ENCODE assay signal across 20 mouse cellular contexts in the genomic region with DNA sequence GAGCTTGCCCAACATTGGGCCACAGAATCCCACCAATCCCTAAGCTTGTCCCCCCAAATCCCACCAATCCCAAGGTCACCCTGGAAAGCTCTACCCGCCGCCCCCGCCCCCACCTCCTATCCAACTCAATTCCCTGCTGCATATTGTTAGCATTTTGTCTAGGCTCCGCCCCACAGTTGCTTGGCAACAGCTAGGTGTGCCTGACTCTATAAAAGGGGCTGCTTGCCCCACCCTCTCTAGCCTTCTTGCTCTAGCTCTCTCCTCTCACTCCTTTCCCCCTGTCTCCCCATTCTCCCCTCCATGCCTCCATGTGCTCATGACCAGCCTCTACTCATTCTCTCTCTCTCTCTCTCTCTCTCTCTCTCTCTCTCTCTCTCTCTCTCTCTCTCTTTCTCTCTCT. TPM values are rescaled to one million over a fixed set of nuclear protein-coding genes. Genes with fewer than 3 reads are reported as not detected.
A peak's percentile ranks its signal among the peaks of the same experiment; 100 is the strongest.
DNase-seq lines count a peak whose midpoint lies in the region; ATAC-seq and TF ChIP-seq lines count a peak whose summit lies in the region.
"Had no signal": no experiment of that assay in that cellular context is flagged by ENCODE, and none has a peak within 500 bp of the region (broad histone marks: within the 10 kb centered on the region; RNA-seq: fewer than 3 reads in every experiment).

No protein-coding gene starts in this region.

- TF ChIP-seq POLR2A in testis, adult 2 months (IDR thresholded peaks at IDR 0.05; ENCODE audit: control insufficient read depth, low read depth, low read length) = peak; percentile 60; the same call in 1 of the 2 replicates
- no peak for TF ChIP-seq POLR2A in cortical plate, adult 2 months (IDR thresholded peaks at IDR 0.05; ENCODE audit: extremely low read depth, insufficient read depth, low read length)

- H3K27ac ChIP-seq in forebrain, embryonic 13.5 days = no peak overlapping the region
- H3K27ac ChIP-seq in forebrain, embryonic 14.5 days (ENCODE audit: low read depth, low read length) = no peak overlapping the region
- no peak overlapping the region for H3K27ac ChIP-seq in kidney, embryonic 16.5 days (ENCODE audit: low read length)
- H3K27ac ChIP-seq in testis, adult 2 months (ENCODE audit: control insufficient read depth, insufficient read depth, low read depth, low read length) = peak overlapping the region; percentile 93
- H3K27ac ChIP-seq in cortical plate, adult 2 months (ENCODE audit: insufficient read depth, low read length) = 0 out of 2 replicates have a peak overlapping the region, but pooled peaks have one; percentile 43
- H3K27ac ChIP-seq: embryonic facial prominence, embryonic 12.5 days; embryonic facial prominence, embryonic 15.5 days; hindbrain, embryonic 10.5 days; hindbrain, embryonic 13.5 days; intestine, embryonic 15.5 days had no signal

- H3K4me3 ChIP-seq in forebrain, embryonic 13.5 days = no peak overlapping the region
- no peak overlapping the region for H3K4me3 ChIP-seq in forebrain, embryonic 14.5 days (ENCODE audit: low read depth, low read length)
- H3K4me3 ChIP-seq in kidney, embryonic 16.5 days (ENCODE audit: low read length) = no peak overlapping the region
- peak overlapping the region; percentile 87 for H3K4me3 ChIP-seq in testis, adult 2 months (ENCODE audit: control insufficient read depth, low read depth, low read length)
- H3K4me3 ChIP-seq in cortical plate, adult 2 months (ENCODE audit: insufficient read depth, low read length) = no peak overlapping the region
- H3K4me3 ChIP-seq: embryonic facial prominence, embryonic 12.5 days; embryonic facial prominence, embryonic 15.5 days; hindbrain, embryonic 10.5 days; hindbrain, embryonic 13.5 days; intestine, embryonic 15.5 days had no signal

- no peak for TF ChIP-seq CTCF in testis, adult 2 months (IDR thresholded peaks at IDR 0.05; ENCODE audit: control insufficient read depth, insufficient read depth, insufficient replicate concordance, low read depth, low read length)
- no peak for TF ChIP-seq CTCF in cortical plate, adult 2 months (IDR thresholded peaks at IDR 0.05; ENCODE audit: extremely low read depth, insufficient read depth, low read length)

- no peak for DNase-seq in forebrain, embryonic 14.5 days (ENCODE audit: low spot score)
- no peak for DNase-seq in kidney, postnatal 25 days
- no peak for DNase-seq in testis, postnatal 10 days (ENCODE audit: low spot score)
- DNase-seq in right cerebral cortex, postnatal 14 days = no peak
- DNase-seq: adrenal gland, postnatal 10 days; adrenal gland, postnatal 36 days; cerebellum, adult 18-20 months; cerebellum, adult 9-10 months; gastrocnemius, postnatal 25 days had no signal

- 73% methylated on average over 4 of the region's 4 CpGs for WGBS in forebrain, embryonic 13.5 days
- WGBS in forebrain, embryonic 14.5 days = 77% methylated on average over 4 of the region's 4 CpGs
- 77% methylated on average over 4 of the region's 4 CpGs for WGBS in kidney, embryonic 16.5 days

- H3K36me3 ChIP-seq in forebrain, embryonic 13.5 days (ENCODE audit: poor library complexity, severe bottlenecking) = no peaks in the 10 kb centered on the region
- no peaks in the 10 kb centered on the region for H3K36me3 ChIP-seq in forebrain, embryonic 14.5 days (ENCODE audit: control insufficient read depth, insufficient read depth, low read length)
- H3K36me3 ChIP-seq in kidney, embryonic 16.5 days (ENCODE audit: insufficient read depth, low read length) = no peaks in the 10 kb centered on the region
- peaks cover 4% of the 10 kb centered on the region for H3K36me3 ChIP-seq in testis, adult 2 months (ENCODE audit: control insufficient read depth, insufficient read depth, low read length)
- H3K36me3 ChIP-seq: embryonic facial prominence, embryonic 12.5 days; embryonic facial prominence, embryonic 15.5 days; hindbrain, embryonic 10.5 days; hindbrain, embryonic 13.5 days; intestine, embryonic 15.5 days had no signal

- no peaks in the 10 kb centered on the region for H3K27me3 ChIP-seq in forebrain, embryonic 13.5 days
- no peaks in the 10 kb centered on the region for H3K27me3 ChIP-seq in forebrain, embryonic 14.5 days (replicated peaks; ENCODE audit: control insufficient read depth, insufficient read depth, low read length)
- H3K27me3 ChIP-seq in kidney, embryonic 16.5 days (ENCODE audit: insufficient read depth, low read length) = no peaks in the 10 kb centered on the region
- H3K27me3 ChIP-seq in testis, adult 2 months (ENCODE audit: control insufficient read depth, insufficient read depth, low read length) = no peaks in the 10 kb centered on the region
- H3K27me3 ChIP-seq: embryonic facial prominence, embryonic 12.5 days; embryonic facial prominence, embryonic 15.5 days; hindbrain, embryonic 13.5 days; intestine, embryonic 15.5 days had no signal

- no peak overlapping the region for H3K9ac ChIP-seq in forebrain, embryonic 13.5 days
- H3K9ac ChIP-seq in forebrain, embryonic 14.5 days (ENCODE audit: low read length) = no peak overlapping the region
- no peak overlapping the region for H3K9ac ChIP-seq in kidney, embryonic 16.5 days (replicated peaks; ENCODE audit: low read length)
- H3K9ac ChIP-seq: embryonic facial prominence, embryonic 12.5 days; embryonic facial prominence, embryonic 15.5 days; hindbrain, embryonic 13.5 days; intestine, embryonic 15.5 days had no signal

- no peaks in the 10 kb centered on the region for H3K4me1 ChIP-seq in forebrain, embryonic 13.5 days
- H3K4me1 ChIP-seq in forebrain, embryonic 14.5 days (ENCODE audit: control insufficient read depth, insufficient read depth, low read length) = no peaks in the 10 kb centered on the region
- no peaks in the 10 kb centered on the region for H3K4me1 ChIP-seq in kidney, embryonic 16.5 days (ENCODE audit: insufficient read depth, low read length)
- peaks cover 9% of the 10 kb centered on the region for H3K4me1 ChIP-seq in testis, adult 2 months (ENCODE audit: control insufficient read depth, insufficient read depth, low read length)
- H3K4me1 ChIP-seq in cortical plate, adult 2 months (ENCODE audit: control insufficient read depth, insufficient read depth, low read length) = no peaks in the 10 kb centered on the region
- H3K4me1 ChIP-seq: embryonic facial prominence, embryonic 12.5 days; embryonic facial prominence, embryonic 15.5 days; hindbrain, embryonic 10.5 days; hindbrain, embryonic 13.5 days; intestine, embryonic 15.5 days had no signal

- 0 out of 2 replicates have a peak, but pooled peaks have one; percentile 21 for ATAC-seq in forebrain, embryonic 13.5 days
- no peak for ATAC-seq in forebrain, embryonic 14.5 days
- peak; percentile 35; the same call in 1 of the 2 replicates for ATAC-seq in kidney, embryonic 16.5 days (ENCODE audit: low FRiP score, low TSS enrichment)
- ATAC-seq: hindbrain, embryonic 16.5 days; intestine, embryonic 15.5 days had no signal

- H3K4me2 ChIP-seq in forebrain, embryonic 13.5 days = no peak overlapping the region
- no peak overlapping the region for H3K4me2 ChIP-seq in forebrain, embryonic 14.5 days (ENCODE audit: low read length)
- H3K4me2 ChIP-seq in kidney, embryonic 16.5 days (replicated peaks; ENCODE audit: low read depth, low read length) = no peak overlapping the region
- H3K4me2 ChIP-seq: embryonic facial prominence, embryonic 12.5 days; embryonic facial prominence, embryonic 15.5 days; heart, embryonic 11.5 days; hindbrain, embryonic 13.5 days; intestine, embryonic 15.5 days had no signal

- H3K9me3 ChIP-seq in forebrain, embryonic 13.5 days (replicated peaks) = no peaks in the 10 kb centered on the region
- H3K9me3 ChIP-seq in forebrain, embryonic 14.5 days (replicated peaks; ENCODE audit: control insufficient read depth, low read length) = no peaks in the 10 kb centered on the region
- H3K9me3 ChIP-seq in kidney, embryonic 16.5 days (ENCODE audit: low read length) = no peaks in the 10 kb centered on the region
- H3K9me3 ChIP-seq: embryonic facial prominence, embryonic 12.5 days; embryonic facial prominence, embryonic 15.5 days; hindbrain, embryonic 10.5 days; hindbrain, embryonic 13.5 days; intestine, embryonic 15.5 days had no signal

RNA-seq across cellular contexts. Expression of a gene that starts 11.8 kb away (rescaled TPM):
- polyA plus RNA-seq in forebrain, embryonic 13.5 days (2015; fragmentation: Nextera tagmentation; extraction: Ambion mirVana) = 9.6 and 12.3 TPM in 2 replicates
- 6.9 and 8.6 TPM in 2 replicates for polyA plus RNA-seq in forebrain, embryonic 14.5 days (2014; fragmentation: Nextera tagmentation; extraction: Ambion mirVana)
- 10.1 and 11.0 TPM in 2 replicates for polyA plus RNA-seq in kidney, embryonic 16.5 days (2015; fragmentation: Nextera tagmentation; extraction: Ambion mirVana)
- 3.6 and 4.3 TPM in 2 replicates for polyA plus RNA-seq in testis, adult 2 months (2012; rRNA removed)
- polyA plus RNA-seq in cortical plate, adult 2 months (2012; rRNA removed) = 11.4 and 12.2 TPM in 2 replicates

RNA-seq across cellular contexts. Expression of a gene that starts 54.0 kb away (rescaled TPM):
- 50.1 and 52.2 TPM in 2 replicates for polyA plus RNA-seq in forebrain, embryonic 13.5 days (2015; fragmentation: Nextera tagmentation; extraction: Ambion mirVana)
- 32.9 and 33.5 TPM in 2 replicates for polyA plus RNA-seq in forebrain, embryonic 14.5 days (2014; fragmentation: Nextera tagmentation; extraction: Ambion mirVana)
- polyA plus RNA-seq in kidney, embryonic 16.5 days (2015; fragmentation: Nextera tagmentation; extraction: Ambion mirVana) = 49.2 and 57.1 TPM in 2 replicates
- 1.2 and 2.1 TPM in 2 replicates for polyA plus RNA-seq in testis, adult 2 months (2012; rRNA removed)
- 14.1 and 16.6 TPM in 2 replicates for polyA plus RNA-seq in cortical plate, adult 2 months (2012; rRNA removed)

Comparison
In these comparisons a context has a peak if more than half of its experiments do, and no peak if none do; other contexts are left out.
1. H3K27ac ChIP-seq: peak in testis, adult 2 months (single experiment) and cortical plate, adult 2 months (single experiment); none in forebrain, embryonic 13.5 days (single experiment), forebrain, embryonic 14.5 days (single experiment) and kidney, embryonic 16.5 days (single experiment).